Mouse (Mus musculus) retina, postnatal 1 day (tissue): ENCODE results near the gene Acnat1.
"Not testable (repeated sequence)": the region's sequence is repeated elsewhere in the genome, so short reads cannot be mapped to it uniquely, and the experiment has no call there.

Source experiments
- DNase-seq: peaks from one replicate; pipeline ENCODE4 v3.0.0-alpha.2; 2012

Acnat1 gene

DNA sequence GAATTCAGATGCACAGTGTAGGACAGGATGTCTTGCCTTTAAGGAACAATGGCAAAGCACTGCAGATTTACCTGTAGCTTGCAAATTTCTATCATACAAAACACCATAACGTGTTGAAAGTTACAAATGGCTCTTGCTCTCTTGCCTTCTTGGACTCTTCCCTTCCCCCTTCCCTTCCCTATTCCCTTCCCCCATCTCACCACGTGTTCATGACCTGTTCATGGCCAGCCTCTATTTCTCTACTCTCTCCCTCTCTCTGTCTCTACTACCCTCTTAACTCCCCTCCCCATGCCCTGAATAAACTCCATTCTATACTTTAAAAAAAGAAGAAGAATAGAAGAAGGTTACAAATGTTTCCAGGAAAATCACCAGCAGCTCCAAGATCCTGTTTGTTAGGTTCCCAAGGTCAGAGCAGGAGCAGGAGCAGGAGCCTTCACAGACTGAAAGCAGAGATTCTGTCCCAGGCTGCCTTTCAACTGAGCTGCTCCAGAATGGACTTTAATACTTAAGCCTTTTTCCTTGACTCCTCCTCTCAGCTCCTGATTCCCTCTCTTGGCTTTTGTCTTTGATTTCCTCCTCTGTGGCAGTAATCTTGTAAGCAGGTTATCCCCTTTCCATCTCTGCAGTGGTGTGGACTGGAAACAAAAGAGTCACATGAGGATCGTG lies at the start of gene Acnat1:
Gene Acnat1, minus strand, starts transcription at position 478 of the 666 bp plus-strand sequence.
- no peak for DNase-seq

DNA sequence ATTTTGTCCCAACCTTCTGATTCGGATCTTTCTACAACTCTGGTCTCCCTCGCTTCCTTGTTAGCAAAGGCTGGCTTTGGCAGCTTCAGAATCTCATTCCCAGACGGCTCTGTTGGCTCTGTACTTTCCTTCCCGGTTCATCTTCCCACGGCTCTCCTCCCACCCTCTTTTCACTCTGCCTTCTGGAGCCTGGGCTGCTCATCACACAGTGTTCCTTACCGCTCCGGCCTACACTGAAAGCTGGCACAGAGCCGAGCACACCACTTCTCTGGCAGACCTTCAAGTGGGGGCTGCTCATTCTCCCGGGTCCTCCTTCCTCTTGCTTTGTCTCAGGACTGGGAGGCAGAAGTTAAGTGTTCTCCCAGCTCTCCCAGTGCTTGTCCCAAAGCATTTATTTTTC lies 48.9 kb upstream of the Acnat1 start:
- DNase-seq: no peak

DNA sequence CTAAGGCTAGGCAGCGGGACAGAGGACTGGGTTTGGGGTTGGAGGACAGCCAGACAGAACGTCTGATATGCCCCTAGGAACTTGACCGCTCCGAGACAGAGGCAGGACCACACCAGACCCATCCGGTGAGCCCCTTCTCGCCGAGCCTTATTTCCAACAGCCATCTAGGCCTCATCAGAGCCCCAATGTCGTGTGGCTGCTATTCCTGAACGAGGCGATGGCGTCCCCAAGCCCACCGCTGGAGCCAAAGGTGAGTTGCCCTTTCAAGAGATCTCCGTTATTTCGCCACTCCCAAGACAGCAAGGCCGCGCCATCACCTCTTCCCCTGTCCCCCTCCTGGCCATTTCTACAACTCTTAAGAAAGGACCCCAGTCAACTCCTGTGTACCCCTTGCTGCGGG lies 47.6 kb upstream of the Acnat1 start:
- no peak for DNase-seq

DNA sequence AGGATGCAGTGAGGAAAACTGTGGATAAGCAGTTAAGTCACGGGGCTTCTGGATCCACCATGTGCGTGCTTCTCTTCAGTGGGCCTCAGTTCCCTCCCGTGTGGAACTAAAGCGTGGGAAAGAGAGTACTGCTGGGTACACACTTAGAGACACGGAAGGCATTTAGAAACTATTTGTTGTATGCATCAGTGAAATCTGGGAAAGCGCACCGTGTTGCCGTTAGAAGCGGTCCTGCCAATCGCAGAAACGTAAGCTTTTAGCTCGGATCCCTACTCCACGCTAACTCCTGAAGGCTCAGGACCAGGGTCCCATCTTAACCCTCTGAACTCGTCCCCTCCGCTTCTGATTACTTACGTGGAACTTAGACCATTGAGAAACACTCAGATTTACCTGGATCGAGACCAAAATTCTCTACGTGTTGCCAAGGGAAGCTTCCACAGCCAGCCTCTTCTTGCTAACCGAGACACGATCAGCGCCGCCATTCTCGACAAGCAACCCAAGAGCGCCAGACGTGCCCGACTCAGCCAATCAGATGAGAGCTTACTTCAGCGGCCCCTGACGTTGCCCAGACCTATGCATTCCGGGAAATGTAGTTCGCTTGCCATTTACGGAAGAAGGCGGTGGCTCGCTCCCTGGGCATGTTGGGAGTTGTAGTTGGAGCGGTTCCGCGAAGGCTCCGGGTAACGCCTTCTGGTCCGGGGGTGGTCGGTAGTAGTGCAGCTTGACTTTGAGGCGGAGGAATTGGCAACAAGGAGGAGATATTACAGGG lies 47.0 kb upstream of the Acnat1 start, which contains the start of the genes Mrpl50 and Zfp189:
Gene Mrpl50, minus strand, starts transcription at position 522 of the 769 bp plus-strand sequence.
Gene Zfp189, plus strand, starts transcription at position 605 of the 769 bp plus-strand sequence.
- peak; percentile 98 for DNase-seq

DNA sequence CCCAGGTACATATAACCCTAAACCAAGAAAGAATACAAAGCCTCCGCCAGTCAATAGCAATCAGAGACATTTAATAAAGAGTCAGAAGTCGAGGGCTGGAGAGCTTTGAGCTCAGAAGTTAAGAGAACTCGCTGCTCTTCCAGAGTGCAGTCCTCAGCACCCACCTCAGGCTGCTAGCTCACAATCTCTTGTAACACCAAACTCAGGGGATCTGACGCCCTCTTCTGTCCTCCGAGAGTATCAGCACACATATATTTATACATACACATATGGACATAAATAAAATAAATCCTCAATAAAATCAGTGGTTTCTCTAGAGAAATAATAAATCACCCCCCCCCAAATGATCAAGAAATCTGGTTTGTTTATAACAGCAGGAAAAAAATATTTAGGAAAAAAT lies 45.8 kb upstream of the Acnat1 start:
- DNase-seq: peak; percentile 35

DNA sequence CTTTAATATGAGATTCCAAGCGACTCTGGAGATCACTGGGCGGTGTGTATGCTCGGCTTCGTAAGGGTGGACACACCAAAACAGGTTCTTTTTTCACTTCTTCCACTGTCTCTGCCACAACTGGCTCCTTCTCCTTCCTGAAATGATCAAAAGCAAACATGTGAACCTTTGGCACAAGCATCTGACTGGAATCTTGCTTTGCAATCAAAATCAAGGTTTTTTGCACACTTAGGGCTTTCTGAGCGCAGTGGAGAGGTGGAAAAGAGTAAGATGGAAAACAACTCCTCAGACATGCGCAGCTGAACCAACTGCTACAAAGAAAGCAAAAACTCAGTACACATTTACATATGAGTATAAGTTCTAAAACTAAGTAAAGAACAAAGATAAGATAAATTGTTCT lies 40.7 kb upstream of the Acnat1 start:
- DNase-seq: no peak

DNA sequence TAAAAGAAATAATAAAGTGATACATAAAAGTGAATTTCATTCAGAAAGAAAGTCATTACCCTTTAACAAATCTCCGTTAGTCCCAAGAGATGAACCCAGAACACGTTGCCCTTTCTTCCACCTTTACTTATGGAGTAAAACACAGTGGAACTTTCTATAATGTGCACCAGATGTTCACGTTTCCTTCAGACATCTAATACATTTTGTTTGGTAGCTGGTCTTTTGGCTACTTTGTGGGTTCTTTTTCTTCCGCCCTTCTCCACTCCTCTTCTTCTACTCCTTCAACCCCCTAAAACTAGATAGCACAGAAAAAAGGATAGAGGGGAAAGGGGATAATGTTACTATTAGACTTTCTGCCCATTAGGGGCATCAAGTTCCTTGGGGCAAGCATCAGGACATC lies 38.9 kb upstream of the Acnat1 start:
- DNase-seq: no peak

DNA sequence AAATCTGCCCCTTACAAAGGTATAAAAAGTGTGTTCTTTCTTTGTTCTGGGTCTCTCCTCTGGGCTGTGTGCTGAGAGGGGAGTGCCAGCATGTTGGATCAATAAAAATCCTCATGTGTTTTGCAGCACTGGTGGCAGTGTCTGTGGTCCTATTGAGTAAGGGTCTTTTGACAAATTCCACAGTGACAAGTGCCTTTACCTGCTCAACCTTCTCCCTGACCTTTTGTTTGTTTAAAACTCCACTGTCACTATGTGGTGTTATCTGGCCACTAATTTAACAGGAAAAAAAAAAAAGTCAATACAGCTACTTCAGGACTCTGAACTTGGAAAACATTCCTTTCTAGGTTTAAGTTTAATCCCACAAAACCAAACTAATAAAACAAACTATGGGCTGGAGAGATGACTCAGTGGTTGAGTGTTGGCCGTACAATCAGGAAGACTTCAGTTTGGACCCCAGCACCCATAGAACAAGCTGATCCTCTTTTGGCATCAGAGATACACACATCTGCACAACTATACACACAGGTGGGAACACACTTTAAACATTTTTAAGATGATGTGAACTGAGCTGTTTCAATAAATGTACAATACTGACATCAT lies 36.6 kb upstream of the Acnat1 start:
- DNase-seq: not testable (repeated sequence)

DNA sequence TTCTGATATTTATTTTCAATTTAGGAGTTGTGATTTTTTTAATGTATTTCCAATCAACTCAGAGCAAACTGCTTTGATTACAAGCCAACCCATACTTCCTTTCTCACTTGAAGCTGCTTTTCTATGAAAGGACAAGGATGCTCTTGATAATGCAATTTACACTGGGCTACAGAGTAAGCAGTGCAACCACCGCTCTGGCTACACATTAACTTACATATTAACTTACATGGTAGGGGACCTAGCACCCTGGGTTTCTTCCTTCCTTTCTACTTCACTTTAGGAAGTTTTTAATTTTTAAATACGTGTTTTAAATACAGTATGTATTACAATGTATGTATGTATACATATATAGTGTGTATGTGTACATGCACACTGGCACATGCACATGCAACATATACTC lies 35.5 kb upstream of the Acnat1 start:
- no peak for DNase-seq

DNA sequence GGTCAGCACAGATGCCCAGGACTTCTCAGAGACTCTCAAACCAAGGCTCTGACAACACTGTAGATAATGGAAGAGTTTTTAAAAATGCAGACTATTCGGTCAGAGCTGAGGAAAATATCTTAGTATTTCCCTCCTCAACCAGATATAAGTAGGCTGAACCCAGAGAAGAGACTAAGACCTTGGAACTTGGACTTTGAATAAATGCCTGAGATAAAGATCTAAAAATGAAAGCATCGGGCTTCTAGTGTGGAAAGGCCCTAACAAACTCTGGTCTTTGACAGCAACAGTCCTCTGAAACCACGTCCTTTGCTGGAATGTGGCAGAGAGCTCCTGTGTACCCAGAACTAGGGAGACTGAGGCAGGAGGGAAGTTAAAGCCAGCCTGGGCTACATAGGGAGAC lies 32.7 kb upstream of the Acnat1 start, which contains the start of gene Baat:
Gene Baat, minus strand, starts transcription at position 172 of the 400 bp plus-strand sequence.
- no peak for DNase-seq

DNA sequence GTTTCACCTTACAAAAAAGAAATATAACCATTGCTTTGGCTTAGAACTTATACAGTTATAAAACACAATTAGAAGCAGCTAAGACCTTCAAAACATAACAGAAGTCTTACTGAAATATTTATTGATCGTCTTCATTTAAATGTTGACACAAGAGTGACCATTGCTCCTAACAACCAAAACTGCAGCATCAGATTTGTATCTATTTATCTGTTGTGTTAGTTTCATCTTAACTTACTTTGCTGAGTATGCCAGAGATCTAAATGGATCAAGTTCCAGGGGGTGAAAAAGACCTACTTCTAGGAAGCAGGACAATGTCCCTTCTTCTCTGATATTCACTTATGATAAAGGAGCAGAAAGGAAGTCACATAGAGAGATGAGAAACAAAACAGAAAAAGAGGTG lies 29.9 kb upstream of the Acnat1 start:
- DNase-seq: no peak

DNA sequence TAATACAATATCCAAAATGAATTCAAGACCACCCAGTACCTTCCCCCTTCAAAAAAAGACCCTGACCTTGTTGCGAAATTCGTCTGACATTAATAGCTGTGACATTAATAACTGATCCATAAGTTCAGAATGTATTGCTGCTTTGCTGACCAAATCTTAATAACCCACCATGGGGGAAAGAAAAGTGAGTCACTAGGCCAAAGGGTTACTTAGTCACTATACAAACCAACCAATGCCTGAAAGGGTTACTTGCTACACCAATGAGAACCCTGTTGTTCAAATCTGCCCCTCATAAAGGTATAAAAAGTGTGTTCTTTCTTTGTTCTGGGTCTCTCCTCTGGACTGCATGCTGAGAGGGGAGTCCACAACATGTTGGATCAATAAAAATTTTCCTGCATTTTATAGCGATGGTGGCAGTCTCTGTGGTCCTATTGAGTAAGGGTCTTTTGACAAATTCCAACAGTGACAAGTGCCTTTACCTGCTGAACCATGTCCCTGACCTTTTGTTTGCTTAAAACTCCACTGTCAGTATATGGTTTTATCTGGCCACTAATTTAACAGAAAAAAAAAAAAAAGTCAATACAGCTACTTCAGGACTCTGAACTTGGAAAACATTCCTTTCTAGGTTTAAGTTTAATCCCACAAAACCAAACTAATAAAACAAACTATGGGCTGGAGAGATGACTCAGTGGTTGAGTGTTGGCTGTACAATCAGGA lies 12.4 kb upstream of the Acnat1 start:
- DNase-seq: not testable (repeated sequence)

DNA sequence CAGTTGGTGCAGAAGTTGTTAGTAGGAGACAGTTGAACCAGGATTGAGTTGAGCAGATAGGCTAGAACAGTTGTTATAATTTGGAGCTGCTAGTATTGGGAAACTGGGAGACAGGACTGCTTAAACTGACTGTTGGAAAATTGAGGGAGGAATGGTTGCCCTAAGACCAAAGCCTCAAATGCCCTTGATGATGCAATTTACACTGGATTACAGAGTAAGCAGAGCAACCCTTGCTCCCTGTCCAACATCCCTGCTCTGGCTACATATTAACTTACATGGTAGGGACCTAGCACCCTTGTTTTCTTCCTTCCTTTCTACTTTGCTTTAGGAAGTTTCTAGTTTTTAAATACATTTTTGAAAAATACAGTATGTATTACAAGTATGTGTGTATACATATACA lies 11.7 kb upstream of the Acnat1 start:
- no peak for DNase-seq

DNA sequence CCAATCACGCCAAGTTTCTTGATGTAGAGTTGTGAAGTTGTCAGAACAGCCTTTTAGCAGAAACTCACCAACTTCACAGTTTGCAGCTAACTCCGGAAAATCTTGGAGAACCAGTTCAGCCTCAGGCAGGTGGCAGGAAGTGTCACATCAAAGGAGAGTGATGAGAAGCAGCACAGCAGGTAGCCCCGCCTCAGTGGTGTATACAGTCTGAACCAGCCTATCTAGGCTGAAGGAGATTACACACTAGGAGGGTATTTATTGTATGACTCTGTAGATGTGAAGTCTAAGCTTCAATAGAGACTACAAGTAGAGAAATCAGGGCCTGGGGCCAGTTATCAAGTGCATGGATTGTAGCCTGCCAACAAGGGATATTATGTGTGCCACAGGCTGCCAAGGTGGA lies 7.2 kb upstream of the Acnat1 start:
- DNase-seq: no peak

DNA sequence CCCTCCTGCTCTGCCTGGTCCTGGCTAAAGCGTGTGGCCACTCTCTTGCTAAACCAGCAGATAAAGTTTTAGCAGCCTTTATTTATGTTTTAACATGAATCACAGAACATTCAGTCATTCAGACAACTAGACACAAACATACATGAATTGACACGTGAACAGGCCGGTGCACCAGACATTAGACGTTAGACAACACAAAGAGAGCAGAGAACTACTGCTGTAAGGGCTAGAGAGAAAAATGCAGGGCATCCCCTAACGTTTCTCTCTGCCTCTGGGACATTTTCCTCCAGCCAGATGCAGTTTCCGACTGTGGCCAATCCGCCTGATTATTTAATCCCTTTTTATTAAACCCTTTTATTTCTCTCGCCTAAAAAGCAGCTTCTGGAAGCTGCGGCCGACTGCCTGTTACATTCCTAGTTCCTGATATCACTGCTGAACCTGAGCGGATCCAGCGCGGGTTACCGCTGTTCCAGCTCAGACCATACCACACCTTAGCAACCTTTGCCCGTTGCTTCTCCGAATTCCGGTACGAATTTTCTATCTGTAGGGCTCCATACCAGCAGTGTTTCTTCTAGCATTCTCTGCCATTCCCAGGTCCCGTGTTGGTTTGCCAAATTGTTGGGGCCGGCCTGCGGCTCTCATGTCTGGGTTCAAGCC lies 6.5 kb upstream of the Acnat1 start:
- DNase-seq: no peak

DNA sequence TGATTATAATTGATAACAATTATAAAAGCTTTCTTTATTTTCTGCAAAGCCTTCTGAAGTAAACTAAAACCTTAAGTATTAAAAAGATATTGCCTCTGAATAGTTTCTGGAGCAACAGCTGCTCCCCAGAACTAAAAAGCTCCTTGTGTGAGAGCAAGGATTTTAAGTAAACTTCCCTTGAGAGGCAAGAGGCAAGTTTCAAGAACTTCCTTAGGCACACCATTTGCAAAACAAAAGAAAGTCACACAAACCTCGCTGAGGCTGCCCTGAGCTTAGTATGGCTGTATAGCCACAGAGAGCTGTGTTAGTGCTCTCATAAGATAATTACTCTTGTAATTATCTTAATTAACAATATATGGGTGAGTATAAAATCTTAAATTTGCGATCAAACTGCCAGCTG lies 5.3 kb upstream of the Acnat1 start:
- DNase-seq: not testable (repeated sequence)

DNA sequence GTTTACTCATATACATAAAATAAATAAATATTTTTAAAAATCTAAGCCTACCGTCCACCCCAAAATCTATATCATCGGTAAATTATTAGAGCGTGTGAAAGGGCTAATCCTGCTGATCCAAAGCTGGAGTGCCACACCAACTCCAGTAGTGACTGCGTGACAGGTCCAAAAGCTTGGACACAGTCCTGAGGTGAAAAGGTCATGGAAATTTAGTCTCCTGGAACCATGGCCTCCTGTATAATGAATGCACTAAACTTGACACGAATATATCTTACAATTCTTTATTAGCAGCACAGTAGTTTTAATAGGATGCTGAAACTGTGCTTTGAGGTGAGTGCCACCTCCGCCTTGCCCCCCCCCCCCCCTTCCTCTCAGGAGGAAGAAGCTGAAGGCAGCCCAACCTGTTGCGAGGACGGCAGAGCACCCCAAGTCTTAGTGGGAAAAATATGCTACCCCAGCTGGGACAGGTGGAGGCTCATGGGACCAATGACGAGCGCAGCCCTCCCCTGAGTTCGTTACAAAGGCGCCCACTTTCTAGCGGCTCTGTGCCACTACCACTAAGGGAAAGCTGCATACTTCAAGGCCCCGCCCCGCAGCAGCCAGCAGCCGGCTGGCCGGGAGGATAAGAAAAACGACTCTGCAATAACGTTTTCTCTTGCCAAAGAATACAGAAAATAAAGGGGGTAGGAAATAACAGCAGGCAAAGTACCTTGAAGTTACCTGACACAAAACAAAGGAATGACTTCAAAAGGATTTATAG lies 4.6 kb upstream of the Acnat1 start:
- peak; percentile 37 for DNase-seq

DNA sequence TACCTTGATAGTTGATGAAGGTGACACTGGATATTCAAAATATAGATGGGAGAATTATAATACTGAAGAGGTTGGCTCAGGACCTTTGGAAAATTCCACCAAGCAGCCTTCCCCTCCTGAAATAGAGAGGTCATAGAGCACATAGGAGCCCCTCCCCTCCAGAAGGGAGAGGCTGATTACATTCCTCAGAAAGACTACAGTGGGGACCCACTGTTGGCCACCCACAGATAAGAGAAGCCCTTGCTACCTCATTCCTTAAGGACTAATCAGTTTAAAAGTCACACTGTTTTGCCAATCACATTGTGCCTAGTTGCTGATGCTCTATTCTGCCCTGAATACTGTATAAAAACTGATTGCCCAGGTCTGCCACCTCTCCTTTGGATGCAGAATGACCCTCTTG lies 871 bp upstream of the Acnat1 start:
- no peak for DNase-seq

DNA sequence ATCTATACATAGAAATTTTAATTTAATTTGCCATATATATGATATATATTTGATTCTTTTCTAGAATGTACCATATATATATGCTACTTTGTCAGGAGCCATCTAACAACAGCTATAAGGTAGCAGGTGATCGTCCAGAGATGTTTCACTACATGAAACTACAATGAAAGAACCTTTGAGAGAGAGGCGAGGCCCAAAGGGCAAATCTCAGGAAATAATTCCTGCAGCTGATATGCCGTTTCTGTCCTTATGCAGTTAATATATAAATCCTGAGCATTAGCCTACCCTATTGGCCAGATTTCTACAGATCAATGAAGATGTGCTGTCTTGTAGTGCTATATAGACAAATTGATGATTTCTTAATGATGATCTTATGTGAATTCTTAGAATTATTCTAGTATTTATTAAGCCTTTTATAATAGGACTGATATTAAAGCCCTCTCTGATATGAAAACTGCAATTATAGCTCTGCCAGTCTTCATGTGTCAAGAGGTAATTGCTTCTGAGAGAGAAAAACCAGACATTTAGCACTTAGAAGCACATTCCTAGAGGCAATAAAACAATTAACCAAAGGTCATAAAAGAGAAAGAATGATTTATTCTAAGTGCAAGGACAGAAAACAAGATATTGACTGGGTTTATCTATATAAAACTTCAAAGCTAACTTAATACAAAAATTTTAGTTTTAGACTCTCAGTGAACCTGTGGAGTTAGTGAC lies 4.1 kb downstream of the Acnat1 start:
- DNase-seq: no peak

DNA sequence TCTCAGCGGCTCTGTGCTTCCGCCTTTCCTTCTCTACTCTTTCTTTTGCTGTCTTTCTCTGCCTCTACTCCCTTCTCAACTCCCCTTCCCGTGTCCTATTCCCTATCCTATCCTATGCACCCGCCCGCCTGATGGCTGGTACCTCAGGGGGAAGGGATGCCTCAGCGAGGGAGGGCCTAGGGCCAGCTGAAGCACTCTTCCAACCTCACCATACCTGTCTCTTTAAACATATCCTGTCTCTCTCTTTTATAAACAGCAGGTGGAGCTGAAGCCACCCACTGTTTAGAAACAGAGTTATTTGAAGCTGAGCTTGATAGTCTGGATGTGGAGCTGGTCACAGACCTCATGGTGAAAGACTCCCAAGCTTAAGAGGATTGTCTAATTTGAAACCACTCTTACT lies 6.4 kb downstream of the Acnat1 start:
- DNase-seq: no peak

DNA sequence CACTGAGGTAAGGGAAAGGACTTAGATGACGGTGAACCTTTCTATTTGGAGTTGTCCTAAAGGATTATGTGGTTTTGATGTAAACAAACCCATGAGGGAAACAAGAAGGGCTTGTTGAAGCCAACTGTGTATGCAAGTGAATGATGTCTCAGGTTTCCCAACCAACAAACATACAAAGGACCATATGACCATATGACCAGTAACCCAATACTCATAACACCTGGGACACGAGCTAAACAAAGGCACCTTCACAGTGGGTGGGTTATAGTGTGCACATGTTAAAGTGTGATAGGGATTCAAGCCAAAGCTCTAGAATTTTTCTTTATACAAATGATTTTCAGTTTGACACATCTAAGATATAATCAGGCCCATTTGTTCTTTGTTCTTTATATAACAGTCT lies 17.5 kb downstream of the Acnat1 start:
- no peak for DNase-seq
